Mouse (Mus musculus) layer of hippocampus, adult 9-11 months (tissue): Measurements from ENCODE around the gene Gmppa.

Experiments used
- DNase-seq: peaks from one replicate; pipeline ENCODE4 v3.0.0; 2022

The Gmppa gene

DNA sequence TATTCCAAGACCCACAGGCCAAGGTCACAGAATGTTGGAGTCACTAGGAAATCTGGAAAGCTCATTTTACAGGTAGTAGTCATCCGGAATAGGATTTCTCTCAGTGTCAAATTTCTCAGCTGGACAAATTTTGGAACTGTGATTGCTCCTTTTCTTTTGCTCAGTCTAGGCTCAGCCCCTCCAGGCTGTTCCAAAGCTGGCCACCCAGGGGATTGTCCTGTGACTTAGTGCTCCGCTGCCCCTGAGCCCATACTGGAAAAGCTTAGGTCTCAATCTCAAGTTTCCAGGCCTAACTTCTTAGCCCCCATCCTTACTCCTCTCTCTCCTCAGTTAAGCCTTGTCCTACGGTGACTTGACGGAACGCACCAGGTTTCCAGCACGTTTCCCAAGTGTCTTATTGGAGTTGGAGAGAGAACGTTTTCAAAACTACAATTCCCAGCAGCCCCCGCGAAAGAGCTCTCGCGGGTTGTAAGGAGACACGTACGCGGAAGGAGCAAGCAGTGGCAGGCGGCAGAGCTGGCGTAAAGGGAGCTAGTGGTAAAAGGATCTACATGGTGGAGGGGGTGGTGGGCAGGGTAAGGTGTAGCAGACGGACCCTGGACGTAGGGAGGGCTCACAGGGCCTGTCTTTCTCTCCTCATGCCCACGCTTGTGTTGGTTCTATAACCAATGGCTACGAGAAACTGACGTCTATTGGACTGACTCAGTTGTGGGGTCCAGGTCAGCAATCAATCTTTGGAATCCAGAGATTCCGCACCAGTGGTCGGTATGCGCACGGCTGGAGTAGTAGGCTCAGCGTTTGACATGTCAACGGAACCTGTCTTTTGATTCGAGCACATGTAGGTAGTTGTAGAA is at the start of gene Gmppa:
Gene Gmppa (plus strand): TSS at position 456 of the 854 bp plus-strand sequence.
- peak; percentile 86 for DNase-seq

DNA sequence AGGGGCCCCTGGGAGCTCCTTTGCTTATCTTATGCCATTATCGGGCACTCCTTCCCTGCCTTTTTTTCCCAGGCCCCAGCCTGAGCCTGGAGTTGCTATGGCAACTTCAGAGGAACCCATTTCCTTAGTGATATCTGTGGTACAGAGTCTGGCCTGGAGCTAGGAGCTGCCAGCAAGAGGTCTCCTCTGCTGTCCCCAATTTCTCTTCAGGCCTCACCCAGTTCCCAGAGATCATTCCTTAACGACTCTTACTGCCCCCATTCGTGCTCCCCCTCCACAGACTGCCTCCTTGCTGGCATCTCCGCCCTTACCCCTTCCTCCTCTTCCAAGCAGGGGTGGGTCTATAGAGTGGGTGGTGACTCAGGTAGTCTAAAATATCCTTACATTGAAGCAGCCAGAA is 49.6 kb upstream of the Gmppa start:
- no peak for DNase-seq

DNA sequence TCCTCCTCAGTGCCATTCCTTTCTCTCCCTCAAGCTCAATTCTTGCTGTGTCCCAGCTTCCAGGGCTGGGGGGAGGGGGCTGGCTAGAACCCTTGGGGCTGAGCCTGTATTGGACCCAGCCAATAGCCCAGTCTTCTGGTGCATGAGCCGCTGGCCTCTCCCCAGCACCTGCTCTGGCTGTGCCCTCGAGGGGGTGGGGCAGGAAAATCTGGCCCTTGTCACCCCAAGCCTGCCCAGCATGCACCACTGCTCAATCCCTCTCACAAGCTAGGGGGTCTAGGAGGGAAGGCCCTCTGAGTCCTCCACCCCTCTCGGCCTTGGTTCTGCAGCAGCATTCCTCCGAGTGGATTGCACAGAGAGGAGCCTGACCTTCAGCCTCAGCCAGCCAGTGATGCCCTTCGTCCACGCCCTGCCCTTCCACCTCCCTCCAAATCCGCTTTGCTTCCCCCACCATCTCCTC is 48.2 kb upstream of the Gmppa start:
- DNase-seq: no peak

DNA sequence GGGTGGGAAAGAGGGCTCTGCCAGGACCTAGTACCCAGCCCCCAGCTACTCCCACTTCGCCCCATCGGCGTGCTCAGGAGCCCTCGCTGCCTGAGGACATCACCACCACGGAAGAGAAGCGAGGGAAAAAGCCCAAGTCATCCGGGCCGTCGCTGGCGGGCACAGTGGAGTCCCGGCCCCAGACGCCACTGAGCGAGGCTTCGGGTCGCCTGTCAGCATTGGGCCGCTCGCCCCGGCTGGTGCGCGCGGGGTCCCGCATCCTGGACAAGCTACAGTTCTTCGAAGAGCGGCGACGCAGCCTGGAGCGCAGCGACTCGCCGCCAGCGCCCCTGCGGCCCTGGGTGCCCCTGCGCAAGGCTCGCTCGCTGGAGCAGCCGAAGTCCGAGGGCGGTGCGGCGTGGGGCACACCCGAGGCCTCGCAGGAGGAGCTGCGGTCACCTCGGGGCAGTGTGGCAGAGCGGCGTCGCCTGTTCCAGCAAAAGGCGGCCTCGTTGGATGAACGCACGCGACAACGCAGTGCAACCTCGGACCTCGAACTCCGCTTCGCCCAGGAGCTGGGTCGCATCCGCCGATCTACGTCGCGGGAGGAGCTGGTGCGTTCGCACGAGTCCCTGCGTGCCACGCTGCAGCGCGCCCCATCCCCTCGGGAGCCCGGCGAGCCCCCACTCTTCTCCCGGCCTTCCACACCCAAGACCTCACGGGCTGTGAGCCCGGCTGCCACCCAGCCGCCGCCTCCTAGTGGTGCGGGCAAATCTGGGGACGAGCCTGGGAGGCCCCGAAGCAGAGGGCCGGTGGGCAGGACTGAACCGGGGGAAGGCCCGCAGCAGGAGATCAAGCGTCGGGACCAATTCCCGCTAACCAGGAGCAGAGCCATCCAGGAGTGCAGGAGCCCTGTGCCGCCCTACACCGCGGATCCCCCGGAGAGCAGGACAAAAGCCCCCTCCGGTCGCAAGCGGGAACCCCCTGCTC is 47.5 kb upstream of the Gmppa start:
- no peak for DNase-seq

DNA sequence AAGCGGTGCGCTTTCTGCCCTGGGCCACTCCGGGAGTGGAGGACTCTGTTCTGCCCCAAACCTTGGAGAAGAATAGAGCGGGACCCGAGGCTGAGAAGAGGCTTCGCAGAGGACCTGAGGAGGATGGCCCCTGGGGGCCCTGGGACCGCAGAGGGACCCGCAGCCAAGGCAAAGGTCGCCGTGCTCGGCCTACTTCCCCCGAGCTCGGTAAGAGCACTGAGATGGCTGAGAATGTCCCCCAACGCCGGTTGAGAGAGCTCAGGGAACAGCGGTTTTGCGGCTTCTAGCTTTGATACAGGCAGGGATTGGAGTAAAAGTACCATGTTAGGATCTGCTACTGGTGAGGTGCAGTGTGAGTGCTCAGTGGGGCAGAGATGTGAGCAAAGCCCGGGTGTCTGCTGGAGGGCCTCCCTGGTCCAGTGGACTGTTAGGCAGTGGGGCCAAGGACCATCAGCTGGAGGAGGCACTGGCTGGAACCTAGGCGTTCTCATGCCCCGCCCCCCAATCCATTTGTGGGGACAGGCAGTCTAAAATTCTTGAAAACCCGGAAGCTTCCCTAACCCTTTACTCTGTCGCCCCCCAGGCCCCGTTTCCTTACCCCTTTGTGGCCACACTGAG is 46.7 kb upstream of the Gmppa start:
- no peak for DNase-seq

DNA sequence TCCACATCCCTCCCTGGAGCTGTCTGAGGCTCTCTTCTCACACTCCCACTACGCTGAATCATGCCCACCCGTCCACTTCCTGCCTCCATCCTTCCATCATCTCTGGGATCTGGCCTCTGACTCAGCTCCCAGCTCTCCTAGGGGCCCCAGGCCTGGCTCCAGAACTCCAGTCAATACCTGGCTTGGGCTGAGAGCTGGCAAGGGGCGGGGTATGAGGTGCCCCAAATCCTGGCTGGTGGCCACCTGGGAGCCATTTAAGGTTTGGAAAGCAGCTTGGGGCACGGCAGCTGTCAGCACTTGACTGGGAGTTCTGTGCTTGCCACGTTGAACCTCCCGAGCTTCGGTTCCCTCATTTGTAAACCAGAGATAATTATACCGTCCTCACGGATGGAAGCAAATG is 42.6 kb upstream of the Gmppa start:
- DNase-seq: peak; percentile 60

DNA sequence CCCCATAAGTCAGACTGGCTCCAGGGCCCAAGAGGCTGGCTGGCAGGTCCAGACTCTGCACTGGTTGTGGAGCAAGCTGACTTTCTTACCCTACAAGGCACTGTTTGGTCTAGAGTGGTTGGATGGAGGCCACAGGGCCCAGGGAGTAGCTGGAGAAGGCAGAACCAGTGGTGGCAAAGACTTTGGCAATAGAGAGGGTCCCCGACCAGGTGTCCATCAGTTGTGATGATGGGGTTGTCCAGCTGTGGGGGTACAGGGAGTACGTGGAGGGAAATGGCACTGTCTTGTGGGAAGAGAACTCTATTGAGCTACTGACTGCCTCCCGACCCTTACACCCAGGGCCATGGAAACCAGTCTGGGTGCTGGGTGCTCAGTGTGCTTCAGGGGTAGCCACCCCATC is 41.9 kb upstream of the Gmppa start:
- no peak for DNase-seq

DNA sequence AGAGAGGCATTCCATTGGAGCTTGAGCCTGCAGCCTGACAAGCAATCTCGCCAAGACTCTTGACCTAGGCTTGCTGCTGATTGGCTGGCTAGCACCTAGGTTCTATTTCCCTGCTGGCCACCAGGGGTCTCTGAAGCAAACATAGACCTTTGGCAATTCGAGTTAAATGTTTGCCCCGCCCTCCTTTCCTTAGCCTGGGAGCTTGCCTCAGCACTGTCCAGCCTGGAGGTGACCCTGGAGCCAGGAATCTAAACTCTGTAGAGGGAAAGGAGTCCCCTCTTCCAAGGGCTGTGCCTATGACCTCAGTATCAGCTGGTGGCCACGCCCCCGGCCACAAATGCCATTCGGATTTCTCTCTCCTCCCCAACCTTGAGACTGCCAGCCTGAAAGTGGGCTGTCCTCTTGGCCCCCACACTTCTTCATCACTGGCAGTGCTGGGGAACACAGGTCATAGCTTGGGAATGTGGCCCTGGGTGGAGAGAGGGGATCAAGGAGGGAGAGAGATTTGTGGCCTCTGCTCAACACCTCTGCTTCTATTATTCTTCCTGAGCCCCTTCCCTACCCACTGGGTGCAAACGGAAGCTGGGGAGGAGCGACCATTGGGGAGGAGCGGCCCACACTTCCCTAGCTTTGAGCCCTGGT is 36.8 kb upstream of the Gmppa start:
- peak; percentile 69 for DNase-seq

DNA sequence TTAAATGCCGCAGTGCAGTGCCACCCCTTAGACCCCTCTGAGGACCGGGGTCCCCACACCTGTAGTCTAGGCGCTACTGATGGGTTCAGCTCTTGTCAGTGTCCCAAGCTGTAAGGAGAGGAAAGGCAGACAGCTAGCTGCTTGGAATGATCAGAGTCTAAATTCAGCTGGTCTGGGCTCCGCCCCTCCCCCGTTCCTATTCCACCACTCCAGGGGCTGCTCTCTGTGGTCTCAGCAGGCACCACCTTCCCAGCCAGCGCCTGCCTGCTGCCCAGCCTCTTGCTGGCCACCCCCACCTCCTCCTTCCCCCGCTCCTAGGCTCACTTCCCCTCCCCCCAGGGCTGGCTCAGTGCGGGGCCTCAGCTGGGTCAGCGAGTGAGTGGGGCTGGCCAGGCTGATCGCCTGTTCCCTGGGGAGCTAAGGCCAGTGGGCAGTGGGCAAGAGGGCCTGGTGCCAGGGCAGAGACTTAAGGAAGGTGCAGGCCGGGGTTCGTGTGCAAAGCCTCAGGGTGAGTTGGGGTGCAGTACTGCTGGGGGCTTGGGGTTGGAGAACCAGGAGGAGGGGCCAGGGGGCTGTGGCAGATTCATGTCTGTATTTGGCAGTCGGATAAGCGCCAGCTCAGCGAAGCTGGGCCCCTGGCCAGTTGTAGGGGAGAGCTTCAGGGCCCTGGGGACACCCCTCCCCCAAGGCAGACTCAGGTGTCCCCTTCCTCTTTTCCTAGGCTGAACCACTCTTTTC is 35.8 kb upstream of the Gmppa start:
- peak; percentile 75 for DNase-seq

DNA sequence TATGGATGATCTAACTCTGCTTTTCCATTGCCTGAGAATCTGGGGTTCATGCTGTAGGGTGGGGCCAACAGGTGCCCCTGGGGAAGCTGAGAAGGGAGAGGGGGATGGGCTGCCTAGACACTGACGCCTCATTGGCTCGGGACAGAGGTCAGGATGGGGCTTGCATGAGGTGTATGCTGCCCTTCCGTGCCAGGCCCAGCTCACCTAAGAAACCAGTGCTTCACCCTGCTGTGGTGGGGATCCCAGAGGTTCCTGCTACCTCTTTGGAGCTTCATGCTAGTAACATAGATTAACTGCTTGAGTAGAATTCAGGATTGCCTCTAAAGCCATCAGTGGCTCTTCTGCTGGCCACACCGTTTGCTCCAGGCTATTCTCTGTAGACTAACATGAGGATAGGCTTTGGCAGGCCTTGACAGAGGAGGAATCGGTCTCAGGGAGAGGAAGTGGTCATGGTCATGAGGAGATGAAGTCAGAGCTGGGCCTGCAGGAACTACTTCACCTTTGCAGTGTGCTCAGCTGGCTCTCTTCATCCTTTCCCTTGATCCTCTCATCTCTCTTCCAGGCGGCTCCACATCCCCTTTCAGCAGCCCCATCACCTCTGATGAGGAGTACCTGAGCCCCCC is 35.1 kb upstream of the Gmppa start:
- no peak for DNase-seq

DNA sequence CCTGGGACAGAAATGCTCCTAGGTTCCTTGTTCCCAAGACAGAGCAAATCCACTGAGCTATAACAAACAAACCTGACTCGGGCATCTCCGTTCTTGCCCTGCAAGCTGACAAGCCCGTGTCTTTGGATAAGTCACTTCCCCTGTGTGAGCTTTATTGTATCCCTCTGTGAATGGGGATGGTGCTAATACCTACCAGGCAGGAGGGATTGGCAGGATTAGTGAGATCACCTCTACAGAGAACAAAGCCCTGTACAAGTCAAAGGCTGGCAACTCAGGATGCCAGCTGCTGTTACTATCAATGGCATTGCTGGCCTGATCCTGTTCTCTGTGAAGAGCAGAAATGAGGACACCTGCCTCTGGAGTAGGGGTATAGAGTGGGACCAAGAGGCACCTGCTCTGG is 30.2 kb upstream of the Gmppa start:
- DNase-seq: no peak

DNA sequence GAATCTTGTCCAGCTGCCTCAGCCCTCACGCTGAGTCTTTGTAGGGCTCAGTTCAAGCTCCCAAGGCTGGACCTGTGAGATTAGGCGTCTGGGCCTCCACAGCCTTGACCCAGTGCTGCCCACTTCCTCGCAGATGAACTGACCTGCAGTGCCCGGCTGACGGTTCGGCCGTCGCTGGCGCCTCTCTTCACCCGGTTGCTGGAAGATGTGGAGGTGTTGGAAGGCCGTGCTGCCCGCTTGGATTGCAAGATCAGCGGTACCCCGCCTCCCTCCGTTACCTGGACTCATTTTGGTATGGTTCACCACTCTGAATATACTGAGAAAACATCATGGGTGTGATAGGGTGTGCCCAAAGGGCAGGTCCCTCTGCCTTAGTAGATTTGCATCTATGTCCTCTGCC is 29.6 kb upstream of the Gmppa start:
- DNase-seq: no peak

DNA sequence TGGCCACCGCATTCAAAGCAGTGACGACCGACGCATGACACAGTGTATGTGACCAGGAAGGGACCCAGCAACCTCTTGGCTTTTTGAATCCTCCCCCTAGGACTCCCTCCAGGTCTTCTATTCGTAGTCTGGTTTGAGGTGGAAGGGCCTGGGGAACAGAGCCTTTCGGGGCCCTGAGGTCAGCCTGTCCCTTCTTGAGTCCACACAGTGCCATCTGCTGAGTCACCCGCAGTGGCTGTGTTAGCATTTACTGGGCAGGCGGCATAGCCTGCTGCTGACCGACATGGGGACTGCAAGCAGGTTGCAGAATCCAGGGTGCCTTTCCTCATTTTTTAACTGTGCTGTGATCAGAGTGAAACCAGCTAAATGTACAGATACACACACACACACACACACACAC is 28.7 kb upstream of the Gmppa start:
- DNase-seq: no peak

DNA sequence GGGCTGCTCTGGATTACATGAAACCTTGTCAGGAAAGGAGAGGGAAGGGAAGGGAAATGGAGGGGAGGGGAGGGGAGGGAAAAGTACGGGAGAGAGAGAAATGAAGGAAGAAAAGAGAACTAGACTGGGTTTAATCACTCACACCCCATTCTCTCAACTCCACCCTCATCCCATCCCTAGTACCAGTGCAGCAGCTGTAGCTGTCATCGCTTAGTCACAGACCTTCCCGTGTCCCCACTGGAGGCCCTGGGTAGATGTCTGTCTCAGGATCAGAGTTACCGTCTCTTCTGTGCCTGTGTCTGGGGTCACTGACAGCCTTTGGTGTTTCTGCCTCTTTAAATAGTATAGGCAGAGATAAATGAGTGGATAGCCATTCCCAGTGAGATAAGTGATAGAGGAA is 27.5 kb upstream of the Gmppa start:
- DNase-seq: no peak

DNA sequence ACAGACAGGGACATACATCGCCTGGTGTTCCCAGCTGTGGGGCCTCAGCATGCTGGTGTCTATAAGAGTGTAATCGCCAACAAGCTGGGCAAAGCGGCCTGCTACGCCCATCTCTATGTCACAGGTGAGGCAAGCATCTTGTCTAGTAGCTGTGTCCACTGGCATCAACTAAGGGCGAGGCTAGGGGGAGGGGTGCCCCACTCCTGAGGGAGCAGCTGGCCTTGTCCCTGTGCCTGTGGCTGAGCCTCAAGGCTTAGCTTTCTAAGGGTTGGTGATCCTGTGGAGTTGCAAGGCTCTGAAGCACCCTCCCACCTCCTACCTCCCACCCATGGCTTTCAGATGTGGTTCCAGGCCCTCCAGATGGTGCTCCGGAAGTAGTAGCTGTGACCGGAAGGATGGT is 25.8 kb upstream of the Gmppa start:
- no peak for DNase-seq

DNA sequence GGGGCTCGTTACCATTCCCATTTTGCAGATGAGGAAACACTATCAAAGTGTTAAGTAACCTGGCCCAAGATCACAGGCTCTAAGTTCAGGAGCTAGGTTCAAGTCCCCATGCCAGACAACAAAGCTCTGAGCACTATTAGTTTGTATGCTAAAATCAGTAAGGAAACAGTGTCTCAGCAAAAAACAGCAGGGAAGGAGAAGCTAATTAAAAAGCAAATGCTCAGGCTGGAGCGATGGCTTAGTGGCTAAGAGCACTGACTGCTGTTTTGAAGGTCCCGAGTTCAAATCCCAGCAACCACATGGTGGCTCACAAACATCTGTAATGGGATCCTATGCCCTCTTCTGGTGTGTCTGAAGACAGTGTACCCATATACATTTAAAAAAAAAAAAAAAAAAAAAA is 23.5 kb upstream of the Gmppa start:
- no peak for DNase-seq

DNA sequence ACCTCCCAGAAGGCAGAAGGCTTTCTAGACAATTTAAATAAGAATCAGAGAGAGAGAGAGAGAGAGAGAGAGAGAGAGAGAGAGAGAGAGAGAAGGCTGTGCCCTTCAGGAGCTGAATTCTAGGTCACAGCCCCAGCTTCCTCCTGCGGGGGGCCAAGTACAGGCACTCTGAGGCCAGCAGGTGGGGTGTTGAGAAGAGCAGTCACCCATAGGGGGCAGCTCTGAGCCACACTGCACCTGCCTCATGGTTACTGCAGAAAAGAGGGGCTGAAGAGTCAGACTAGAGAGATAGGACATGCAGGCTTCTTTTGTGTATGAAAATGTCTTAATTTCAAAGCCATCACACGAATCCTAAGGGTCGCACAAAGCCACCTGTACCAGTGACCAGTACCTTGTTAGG is 22.0 kb upstream of the Gmppa start:
- DNase-seq: no peak

DNA sequence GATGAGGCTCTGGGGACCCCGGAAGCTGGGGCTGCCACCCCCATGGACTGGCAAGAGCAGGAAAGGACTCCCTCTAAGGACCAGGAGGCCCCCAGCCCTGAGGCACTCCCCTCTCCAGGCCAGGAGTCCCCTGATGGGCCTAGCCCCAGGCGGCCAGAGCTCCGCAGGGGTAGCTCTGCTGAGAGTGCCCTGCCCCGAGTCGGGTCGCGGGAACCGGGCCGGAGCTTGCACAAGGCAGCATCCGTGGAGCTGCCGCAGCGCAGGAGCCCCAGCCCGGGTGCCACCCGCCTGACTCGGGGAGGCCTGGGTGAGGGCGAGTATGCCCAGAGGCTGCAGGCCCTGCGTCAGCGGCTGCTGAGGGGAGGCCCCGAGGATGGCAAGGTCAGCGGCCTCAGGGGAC is 13.9 kb upstream of the Gmppa start:
- no peak for DNase-seq

DNA sequence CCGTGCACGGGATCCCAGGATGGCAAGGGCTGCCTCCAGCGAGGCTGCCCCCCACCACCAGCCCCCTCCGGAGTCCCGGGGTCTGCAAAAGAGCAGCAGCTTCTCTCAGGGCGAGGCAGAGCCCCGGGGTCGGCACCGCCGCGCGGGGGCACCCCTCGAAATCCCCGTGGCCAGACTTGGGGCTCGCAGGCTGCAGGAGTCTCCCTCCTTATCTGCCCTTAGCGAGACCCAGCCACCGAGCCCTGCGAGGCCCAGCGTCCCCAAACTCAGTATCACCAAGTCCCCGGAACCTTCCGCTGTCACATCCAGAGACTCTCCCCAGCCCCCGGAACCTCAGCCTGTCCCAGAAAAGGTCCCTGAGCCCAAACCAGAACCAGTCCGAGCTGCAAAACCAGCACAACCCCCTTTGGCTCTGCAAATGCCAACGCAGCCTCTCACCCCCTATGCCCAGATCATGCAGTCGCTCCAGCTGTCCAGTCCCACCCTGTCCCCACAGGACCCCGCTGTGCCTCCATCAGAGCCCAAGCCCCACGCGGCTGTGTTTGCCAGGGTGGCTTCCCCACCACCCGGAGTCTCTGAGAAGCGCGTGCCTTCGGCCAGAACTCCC is 13.4 kb upstream of the Gmppa start:
- DNase-seq: no peak

DNA sequence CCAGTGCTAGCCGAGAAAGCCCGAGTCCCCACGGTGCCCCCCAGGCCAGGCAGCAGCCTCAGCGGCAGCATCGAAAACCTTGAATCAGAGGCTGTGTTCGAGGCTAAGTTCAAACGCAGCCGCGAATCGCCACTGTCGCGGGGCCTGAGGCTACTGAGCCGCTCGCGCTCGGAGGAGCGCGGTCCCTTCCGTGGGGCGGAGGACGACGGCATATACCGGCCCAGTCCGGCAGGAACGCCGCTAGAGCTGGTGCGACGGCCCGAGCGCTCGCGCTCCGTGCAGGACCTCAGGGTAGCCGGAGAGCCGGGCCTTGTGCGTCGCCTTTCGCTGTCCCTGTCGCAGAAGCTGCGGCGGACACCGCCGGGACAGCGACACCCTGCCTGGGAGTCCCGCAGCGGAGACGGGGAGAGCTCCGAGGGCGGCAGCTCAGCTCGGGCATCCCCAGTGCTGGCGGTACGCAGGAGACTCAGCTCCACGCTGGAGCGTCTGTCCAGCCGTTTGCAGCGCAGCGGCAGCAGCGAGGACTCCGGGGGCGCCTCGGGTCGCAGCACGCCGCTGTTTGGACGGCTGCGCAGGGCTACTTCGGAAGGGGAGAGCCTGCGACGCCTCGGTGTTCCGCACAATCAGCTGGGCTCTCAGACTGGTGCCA is 12.8 kb upstream of the Gmppa start:
- no peak for DNase-seq
